Mouse (Mus musculus): ENCODE results near the gene Gm8068.
"Not testable (repeated sequence)": the region's sequence is repeated elsewhere in the genome, so short reads cannot be mapped to it uniquely, and the experiment has no call there.

Gene Gm8068

DNA sequence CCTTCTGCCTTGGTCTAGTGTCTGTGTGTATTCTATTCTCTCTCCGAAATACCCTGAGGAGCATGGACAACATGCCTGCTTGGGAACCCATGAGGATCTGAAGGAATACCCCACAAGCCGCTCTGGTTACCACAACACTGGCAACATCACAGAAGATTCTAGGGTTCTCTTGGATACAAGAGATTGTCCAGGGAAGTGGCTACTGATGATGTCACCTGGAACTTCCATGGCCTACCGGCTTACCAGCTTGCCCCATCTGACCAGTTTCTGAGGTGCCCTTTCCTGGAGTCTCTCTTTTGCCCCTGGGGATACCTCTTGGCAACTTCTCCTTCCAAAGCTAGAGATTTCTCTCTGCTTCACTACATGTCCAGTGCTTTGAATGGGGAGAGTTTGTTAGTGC is at the start of gene Gm8068:
TSS of gene Gm8068 (minus strand) at position 101 of the 400 bp plus-strand sequence.
- not testable (repeated sequence) for TF ChIP-seq GATA4 (IDR thresholded peaks at IDR 0.05; ENCODE audit: insufficient replicate concordance, low read length)

- not testable (repeated sequence) for TF ChIP-seq GATA4 (IDR thresholded peaks at IDR 0.05; ENCODE audit: insufficient replicate concordance, low read length)
These were observed 48.8 kb upstream of the Gm8068 start, which contains the start of gene Gm7929 for GRCm38 (mm10) chr14:41750514-41750913. Gene Gm7929 (minus strand): TSS chr14:41750614.

Data from liver, adult (tissue).